Mouse (Mus musculus): ENCODE measurements around the gene Mipep.

DNA sequence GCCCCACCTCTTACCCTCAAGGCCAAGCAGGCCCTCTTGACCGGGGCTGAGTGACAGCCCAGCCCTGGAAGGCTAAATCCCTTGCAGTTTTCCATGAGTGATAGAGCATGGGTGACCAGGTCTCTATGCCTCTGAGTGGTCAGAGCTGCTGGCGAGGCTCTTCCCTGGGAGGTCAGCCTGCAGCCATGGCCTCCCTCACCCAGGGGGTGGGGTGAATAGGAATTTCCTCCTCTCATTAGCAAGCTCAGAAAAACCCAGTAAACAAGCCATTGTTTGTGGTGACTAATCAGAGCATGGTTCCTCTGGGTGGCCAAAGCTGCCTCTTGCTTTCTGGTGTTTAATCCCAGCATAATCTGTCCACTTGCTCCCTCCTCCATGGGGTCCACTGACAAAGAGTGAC, 19.3 kb upstream of the Mipep start:
- TF ChIP-seq CTCF (IDR thresholded peaks at IDR 0.05; ENCODE audit: low read depth, low read length), result no peak
- TF ChIP-seq POLR2A (IDR thresholded peaks at IDR 0.05; ENCODE audit: borderline replicate concordance, low read depth, low read length), result no peak

Data from bone marrow macrophage, adult 2 months (primary cell).